Mouse (Mus musculus): ENCODE results near the gene Acin1. TPM values are rescaled to one million over a fixed set of nuclear protein-coding genes. Genes with fewer than 3 reads are reported as not detected.

Acin1 gene
- polyA plus RNA-seq, 1 experiment = 77.3 TPM

DNA sequence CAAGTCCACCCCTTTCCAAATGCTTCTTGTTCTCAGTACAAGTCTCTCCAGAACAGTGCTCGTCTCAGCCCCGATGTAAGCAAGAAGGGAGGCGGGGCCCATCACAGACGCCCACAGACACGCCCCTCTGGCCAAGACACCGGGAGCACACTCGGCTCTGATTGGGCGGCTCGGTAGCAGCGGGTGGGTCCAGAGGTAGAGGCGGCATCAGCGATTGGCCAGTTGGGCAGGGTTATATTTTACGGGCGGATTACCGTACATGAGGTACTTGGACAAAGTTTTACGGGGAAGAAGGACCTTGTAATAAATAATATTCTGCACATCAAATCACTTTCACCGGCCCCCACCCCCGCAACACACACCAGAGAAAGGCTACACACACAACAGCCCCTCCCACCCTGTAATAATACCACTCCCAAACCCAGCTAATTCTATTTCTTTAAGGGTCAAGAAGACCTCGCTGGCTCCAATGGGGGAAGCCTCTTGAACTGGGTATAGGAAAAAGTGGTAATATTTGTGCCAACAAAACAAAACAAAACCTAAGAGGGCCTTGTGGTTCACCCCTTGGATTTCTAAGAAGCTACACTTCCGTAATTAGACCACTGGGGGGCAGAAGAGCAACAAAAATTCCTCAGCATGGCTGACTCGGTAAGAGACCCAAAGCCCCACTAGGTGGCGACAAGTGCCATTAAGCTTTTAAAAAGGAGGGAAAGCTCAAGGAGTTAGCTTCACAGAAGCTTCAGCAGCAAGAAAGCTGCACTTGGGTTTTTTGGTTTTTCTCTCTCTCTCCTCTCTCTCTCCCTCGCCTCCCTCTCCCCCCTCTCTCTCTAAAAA lies 35.9 kb downstream of the Acin1 start:
- peak overlapping the region; percentile 21 for H3K4me2 ChIP-seq (ENCODE audit: low read depth)
- TF ChIP-seq TCF12 (IDR thresholded peaks at IDR 0.05; ENCODE audit: insufficient read depth, poor library complexity, severe bottlenecking) (no peak), POLR2AphosphoS2 (IDR thresholded peaks at IDR 0.05; ENCODE audit: insufficient read length, low read depth) (no peak), USF1 (IDR thresholded peaks at IDR 0.05; ENCODE audit: low read depth) (no peak), CEBPB (IDR thresholded peaks at IDR 0.05; ENCODE audit: insufficient read depth, poor library complexity, severe bottlenecking) (no peak), MYOG (IDR thresholded peaks at IDR 0.05; ENCODE audit: control insufficient read depth in 1 of 3, insufficient read depth in 1 of 3, insufficient read length in 2 of 3, low read depth in 2 of 3) (no peak), MAX (IDR thresholded peaks at IDR 0.05; ENCODE audit: low read depth) (no peak), MYOD1 (IDR thresholded peaks at IDR 0.05; ENCODE audit: control insufficient read depth in 1 of 3, insufficient read length in 2 of 3, low read depth in 2 of 3) (no peak), SRF (IDR thresholded peaks at IDR 0.05; ENCODE audit: control insufficient read depth, insufficient read length, low read depth) (no peak), E2F4 (IDR thresholded peaks at IDR 0.05; ENCODE audit: insufficient read depth) (no peak), TCF3 (IDR thresholded peaks at IDR 0.05; ENCODE audit: insufficient read length, low read depth) (no peak), POLR2A (IDR thresholded peaks at IDR 0.05; ENCODE audit: insufficient read length, low read depth) (no peak), REST (IDR thresholded peaks at IDR 0.05; ENCODE audit: insufficient read depth, insufficient read length) (no peak)
- peaks cover 29% of the 10 kb centered on the region for H3K36me3 ChIP-seq (ENCODE audit: control insufficient read depth, insufficient read depth)
- no peaks in the 10 kb centered on the region for H3K27me3 ChIP-seq (ENCODE audit: control insufficient read depth, insufficient read depth, insufficient read length)
- peaks cover 26% of the 10 kb centered on the region for H3K79me2 ChIP-seq (ENCODE audit: control insufficient read depth, insufficient read depth)
- H3ac ChIP-seq (ENCODE audit: control insufficient read depth, insufficient read length) = no peak overlapping the region
- H3K4me3 ChIP-seq = no peak overlapping the region

DNA sequence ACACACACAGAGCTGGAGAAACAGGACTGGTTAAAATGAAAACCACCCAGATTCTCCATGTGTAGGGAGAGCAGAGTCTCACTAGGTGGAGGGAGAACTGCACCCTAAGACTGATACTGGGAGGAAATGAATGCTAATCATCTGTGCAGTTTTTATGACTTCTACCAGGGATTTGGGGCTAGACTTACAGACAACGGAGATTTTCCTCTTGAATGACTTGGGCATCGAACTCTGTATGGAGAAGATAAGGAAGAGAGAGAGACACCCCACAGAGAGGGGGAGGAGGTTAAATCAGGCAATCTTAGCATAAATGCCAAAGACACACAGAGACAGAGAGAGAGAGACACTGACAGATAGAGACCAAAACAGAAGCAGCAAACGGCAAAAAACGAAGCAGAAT lies 38.8 kb downstream of the Acin1 start:
- H3K4me3 ChIP-seq = no peak overlapping the region
- H3ac ChIP-seq (ENCODE audit: control insufficient read depth, insufficient read length) = no peak overlapping the region
- H3K4me2 ChIP-seq (ENCODE audit: low read depth) = no peak overlapping the region
- no peaks in the 10 kb centered on the region for H3K27me3 ChIP-seq (ENCODE audit: control insufficient read depth, insufficient read depth, insufficient read length)
- peaks cover 21% of the 10 kb centered on the region for H3K79me2 ChIP-seq (ENCODE audit: control insufficient read depth, insufficient read depth)
- no peak for TF ChIP-seq MYOD1 (IDR thresholded peaks at IDR 0.05; ENCODE audit: control insufficient read depth in 1 of 3, insufficient read length in 2 of 3, low read depth in 2 of 3)
- TF ChIP-seq POLR2AphosphoS2 (IDR thresholded peaks at IDR 0.05; ENCODE audit: insufficient read length, low read depth) = no peak
- TF ChIP-seq TCF3 (IDR thresholded peaks at IDR 0.05; ENCODE audit: insufficient read length, low read depth) = no peak
- TF ChIP-seq MYOG (IDR thresholded peaks at IDR 0.05; ENCODE audit: control insufficient read depth in 1 of 3, insufficient read depth in 1 of 3, insufficient read length in 2 of 3, low read depth in 2 of 3) = no peak
- TF ChIP-seq TCF12 (IDR thresholded peaks at IDR 0.05; ENCODE audit: insufficient read depth, poor library complexity, severe bottlenecking) = no peak
- no peak for TF ChIP-seq USF1 (IDR thresholded peaks at IDR 0.05; ENCODE audit: low read depth)
- no peak for TF ChIP-seq POLR2A (IDR thresholded peaks at IDR 0.05; ENCODE audit: insufficient read length, low read depth)
- no peak for TF ChIP-seq E2F4 (IDR thresholded peaks at IDR 0.05; ENCODE audit: insufficient read depth)
- TF ChIP-seq CEBPB (IDR thresholded peaks at IDR 0.05; ENCODE audit: insufficient read depth, poor library complexity, severe bottlenecking) = no peak
- H3K36me3 ChIP-seq (ENCODE audit: control insufficient read depth, insufficient read depth) = peaks cover 48% of the 10 kb centered on the region

DNA sequence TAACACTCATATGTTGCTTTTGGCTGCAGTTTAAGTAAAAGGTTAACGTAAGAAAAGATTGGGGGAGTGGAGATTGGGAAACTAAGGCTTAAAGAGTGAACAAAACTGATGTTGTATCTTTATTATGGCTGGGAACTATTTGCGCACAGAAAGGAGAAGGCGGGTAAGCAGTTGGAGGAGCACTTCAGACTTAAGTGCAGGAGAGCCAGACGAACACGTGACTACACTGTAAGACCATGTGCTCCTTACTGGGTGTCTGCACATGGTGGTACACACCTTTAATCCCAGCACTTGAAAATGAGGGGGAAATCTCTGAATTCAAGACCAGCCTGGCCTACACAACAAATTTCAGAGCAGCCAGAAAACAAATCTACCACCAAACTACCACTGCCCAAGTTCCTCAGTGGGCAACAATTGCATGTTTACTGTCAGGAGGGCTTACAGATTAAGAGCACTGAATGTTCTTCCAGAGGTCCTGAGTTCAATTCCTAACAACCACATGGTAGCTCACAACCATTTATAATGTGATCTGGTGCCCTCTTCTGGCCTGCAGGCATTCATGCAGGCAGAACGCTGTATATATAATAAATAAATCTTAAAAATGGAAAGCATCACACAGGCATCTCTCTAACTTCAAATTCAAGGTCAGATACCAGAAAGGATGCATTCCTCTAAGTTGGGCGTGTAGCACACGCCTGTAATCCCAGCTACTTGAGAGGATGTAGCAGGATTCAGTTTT lies 39.7 kb downstream of the Acin1 start:
- H3K4me3 ChIP-seq = no peak overlapping the region
- peaks cover 51% of the 10 kb centered on the region for H3K36me3 ChIP-seq (ENCODE audit: control insufficient read depth, insufficient read depth)
- H3K27me3 ChIP-seq (ENCODE audit: control insufficient read depth, insufficient read depth, insufficient read length) = no peaks in the 10 kb centered on the region
- no peak for TF ChIP-seq TCF3 (IDR thresholded peaks at IDR 0.05; ENCODE audit: insufficient read length, low read depth)
- TF ChIP-seq USF1 (IDR thresholded peaks at IDR 0.05; ENCODE audit: low read depth) = no peak
- H3K4me2 ChIP-seq (ENCODE audit: low read depth) = no peak overlapping the region
- H3ac ChIP-seq (ENCODE audit: control insufficient read depth, insufficient read length) = no peak overlapping the region
- peaks cover 12% of the 10 kb centered on the region for H3K79me2 ChIP-seq (ENCODE audit: control insufficient read depth, insufficient read depth)

DNA sequence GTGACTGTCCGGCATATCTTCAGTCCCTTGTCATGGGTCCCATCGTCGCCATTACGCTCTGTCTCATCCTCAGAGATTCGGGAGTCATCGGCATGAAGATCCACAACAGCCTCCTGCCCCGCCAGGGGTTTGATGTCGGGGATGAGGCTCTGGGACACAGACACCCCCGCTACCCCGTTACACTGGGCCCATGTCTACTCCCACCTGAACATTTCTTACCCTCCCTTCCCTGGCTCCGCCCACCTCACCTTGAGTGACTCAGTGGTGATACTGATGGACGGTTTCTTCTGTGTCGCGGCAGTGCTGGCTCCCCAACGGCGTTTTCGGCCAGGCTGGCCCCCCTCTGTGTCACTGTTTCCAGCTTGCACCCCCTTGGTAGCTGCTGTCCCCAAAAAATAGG lies 40.3 kb downstream of the Acin1 start:
- no peak overlapping the region for H3K4me3 ChIP-seq
- no peaks in the 10 kb centered on the region for H3K27me3 ChIP-seq (ENCODE audit: control insufficient read depth, insufficient read depth, insufficient read length)
- H3K36me3 ChIP-seq (ENCODE audit: control insufficient read depth, insufficient read depth) = peaks cover 51% of the 10 kb centered on the region
- H3ac ChIP-seq (ENCODE audit: control insufficient read depth, insufficient read length) = no peak overlapping the region
- H3K4me2 ChIP-seq (ENCODE audit: low read depth) = no peak overlapping the region
- peaks cover 8% of the 10 kb centered on the region for H3K79me2 ChIP-seq (ENCODE audit: control insufficient read depth, insufficient read depth)
- TF ChIP-seq E2F4 (IDR thresholded peaks at IDR 0.05; ENCODE audit: insufficient read depth) (no peak), POLR2AphosphoS2 (IDR thresholded peaks at IDR 0.05; ENCODE audit: insufficient read length, low read depth) (no peak), TCF3 (IDR thresholded peaks at IDR 0.05; ENCODE audit: insufficient read length, low read depth) (no peak), MYOD1 (IDR thresholded peaks at IDR 0.05; ENCODE audit: control insufficient read depth in 1 of 3, insufficient read length in 2 of 3, low read depth in 2 of 3) (no peak), POLR2A (IDR thresholded peaks at IDR 0.05; ENCODE audit: insufficient read length, low read depth) (no peak), SRF (IDR thresholded peaks at IDR 0.05; ENCODE audit: control insufficient read depth, insufficient read length, low read depth) (no peak), MYOG (IDR thresholded peaks at IDR 0.05; ENCODE audit: control insufficient read depth in 1 of 3, insufficient read depth in 1 of 3, insufficient read length in 2 of 3, low read depth in 2 of 3) (no peak), TCF12 (IDR thresholded peaks at IDR 0.05; ENCODE audit: insufficient read depth, poor library complexity, severe bottlenecking) (no peak), MAX (IDR thresholded peaks at IDR 0.05; ENCODE audit: low read depth) (no peak), CEBPB (IDR thresholded peaks at IDR 0.05; ENCODE audit: insufficient read depth, poor library complexity, severe bottlenecking) (no peak), REST (IDR thresholded peaks at IDR 0.05; ENCODE audit: insufficient read depth, insufficient read length) (no peak), USF1 (IDR thresholded peaks at IDR 0.05; ENCODE audit: low read depth) (no peak)

All from myocyte (in vitro differentiated cells).